Mouse (Mus musculus) testis, adult 2 months (tissue): ENCODE measurements around the gene Igflr1. TPM values are rescaled to one million over a fixed set of nuclear protein-coding genes. Genes with fewer than 3 reads are reported as not detected.

Source experiments
- H3K27ac ChIP-seq: fragments of 200-500 bp; 2 replicates; pipeline ENCODE4 v1.5.1; 2012; ENCODE audit warnings: low read depth, low read length; ENCODE audit not compliant: control insufficient read depth, insufficient read depth
- H3K27me3 ChIP-seq: fragments of 200-500 bp; 2 replicates; pipeline ENCODE4 v1.6.1; 2012; ENCODE audit warnings: mild to moderate bottlenecking, low read length, moderate library complexity; ENCODE audit not compliant: control insufficient read depth, insufficient read depth
- H3K36me3 ChIP-seq: fragments of 200-500 bp; 2 replicates; pipeline ENCODE4 v1.6.1; 2012; ENCODE audit warnings: mild to moderate bottlenecking, low read length; ENCODE audit not compliant: control insufficient read depth, insufficient read depth
- H3K4me1 ChIP-seq: fragments of 200-500 bp; 2 replicates; pipeline ENCODE4 v1.6.1; 2012; ENCODE audit warnings: low read length; ENCODE audit not compliant: control insufficient read depth, insufficient read depth
- H3K4me3 ChIP-seq: fragments of 200-500 bp; 2 replicates; pipeline ENCODE4 v1.5.1; 2012; ENCODE audit warnings: low read depth, mild to moderate bottlenecking, low read length, moderate library complexity, mixed read lengths; ENCODE audit not compliant: control insufficient read depth
- CTCF ChIP-seq: fragments of 200-500 bp; IDR thresholded peaks from 2 replicates; pipeline ENCODE4 v1.5.1; 2012; ENCODE audit warnings: low read depth, mild to moderate bottlenecking, inconsistent platforms, low read length, moderate library complexity; ENCODE audit not compliant: control insufficient read depth, insufficient read depth, insufficient replicate concordance
- POLR2A ChIP-seq: fragments of 200-500 bp; IDR thresholded peaks from 2 replicates; pipeline ENCODE4 v1.6.1; 2012; ENCODE audit warnings: low read depth, mild to moderate bottlenecking, inconsistent platforms, low read length, moderate library complexity; ENCODE audit not compliant: control insufficient read depth
- polyA plus RNA-seq: library from polyadenylated mRNA; depleted of rRNA; stranded (reverse); fragments of >200 nt; gene quantifications from 2 replicates; pipeline ENCODE4 v1.2.3, GENCODE M21; 2012

The Igflr1 gene
- polyA plus RNA-seq, 1 experiment, result 0.80 TPM

DNA sequence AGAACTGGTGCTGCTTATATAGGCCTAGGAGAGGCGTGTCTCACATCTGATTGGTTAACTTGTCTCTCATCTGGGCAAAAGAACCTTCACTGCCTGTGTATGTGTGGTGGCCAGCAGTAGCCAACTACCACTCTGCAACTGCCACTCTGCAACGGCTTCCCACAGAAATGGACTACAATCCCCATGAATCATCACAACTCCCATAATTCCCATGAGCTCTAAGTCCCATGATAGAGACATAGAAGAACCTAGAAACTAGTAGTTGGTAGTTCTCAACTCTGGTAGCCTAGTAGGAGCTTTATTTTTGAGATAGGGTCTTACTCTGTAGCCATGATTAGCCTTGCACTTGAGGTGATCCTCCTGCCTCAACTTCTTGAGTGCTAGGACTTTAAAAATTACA lies 15.3 kb upstream of the Igflr1 start:
- Histone ChIP-seq H3K27me3 (no peaks in the 10 kb centered on the region), H3K27ac (no peak overlapping the region), H3K4me3 (no peak overlapping the region), H3K4me1 (peaks cover 18% of the 10 kb centered on the region), H3K36me3 (no peaks in the 10 kb centered on the region)
- TF ChIP-seq CTCF (no peak), POLR2A (no peak)

DNA sequence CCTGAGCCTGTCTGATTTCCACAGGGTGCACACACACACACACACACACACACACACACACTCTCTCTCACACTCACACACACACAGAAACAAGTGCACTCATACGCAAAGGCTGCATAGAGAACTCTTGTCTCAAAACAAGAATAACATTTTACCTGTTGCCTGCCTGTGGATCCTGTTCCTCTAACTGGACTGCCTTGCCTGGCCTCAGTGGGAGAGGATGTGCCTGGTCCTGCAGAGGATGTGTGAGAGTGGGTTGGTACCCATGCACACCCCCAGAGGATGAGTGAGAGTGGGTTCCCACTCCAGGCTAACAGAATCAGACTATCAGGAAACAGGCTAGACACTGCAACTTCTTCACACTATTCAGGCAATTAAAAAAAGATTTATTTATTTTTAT lies 14.6 kb upstream of the Igflr1 start:
- Histone ChIP-seq H3K36me3 (no peaks in the 10 kb centered on the region), H3K27ac (no peak overlapping the region), H3K4me1 (peaks cover 20% of the 10 kb centered on the region), H3K4me3 (peak overlapping the region; percentile 31; the same call in 1 of the 2 replicates), H3K27me3 (no peaks in the 10 kb centered on the region)
- no peak for TF ChIP-seq POLR2A
- no peak for TF ChIP-seq CTCF

GRCm38 (mm10) chr7:30551445-30552101 lies 13.7 kb upstream of the Igflr1 start:
- TF ChIP-seq POLR2A (no peak), CTCF (no peak)
- no peaks in the 10 kb centered on the region for H3K27me3 ChIP-seq
- H3K4me1 ChIP-seq, result peaks cover 21% of the 10 kb centered on the region
- no peaks in the 10 kb centered on the region for H3K36me3 ChIP-seq
- H3K27ac ChIP-seq, result peak overlapping the region; percentile 100
- H3K4me3 ChIP-seq, result peak overlapping the region; percentile 100

DNA sequence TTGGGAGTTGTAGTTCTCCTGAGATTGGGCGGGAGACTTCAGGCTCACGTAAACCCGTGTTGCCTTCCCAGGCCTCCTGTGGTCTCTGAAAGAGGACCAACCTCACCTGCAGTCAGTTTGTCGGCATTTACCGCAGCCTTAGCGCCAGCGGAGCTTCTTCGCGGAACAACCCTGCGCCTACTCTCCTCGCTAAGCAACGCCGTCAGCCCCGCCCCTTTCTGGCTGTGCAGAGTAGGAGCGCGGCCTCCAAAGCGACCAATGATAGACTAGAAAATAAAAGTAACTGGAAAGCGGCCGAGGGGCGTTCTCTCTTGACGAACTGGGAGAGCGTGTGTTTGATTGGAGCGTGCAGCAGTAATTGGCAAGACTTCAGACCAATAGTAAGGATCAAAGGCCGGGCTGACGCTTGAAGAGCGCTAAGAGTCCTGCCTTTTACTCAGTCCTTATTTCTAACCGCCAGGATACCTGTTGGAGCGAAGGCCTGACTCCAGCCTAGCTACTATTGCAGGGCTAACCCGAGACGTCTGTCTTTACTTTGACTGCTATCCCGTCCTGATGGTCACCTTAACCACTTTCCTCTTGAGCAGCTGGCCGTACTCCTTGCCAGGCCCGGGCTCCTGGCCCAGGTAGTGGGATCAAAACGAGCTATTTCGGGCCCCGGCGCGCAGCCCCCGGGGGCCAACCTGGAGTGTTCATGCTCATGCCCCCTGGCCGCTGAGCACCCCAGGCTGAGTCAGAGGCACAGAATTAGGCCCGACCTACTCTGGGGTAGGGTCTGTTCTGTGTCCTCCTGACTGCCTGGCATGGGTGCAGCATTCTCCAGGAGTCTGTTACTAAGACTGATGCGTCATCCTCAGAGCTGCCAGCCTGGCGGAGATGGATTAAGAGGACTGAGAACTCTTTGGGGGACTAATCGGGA lies 12.9 kb upstream of the Igflr1 start, which contains the start of the genes Hspb6 and Proser3:
Gene Hspb6, plus strand, starts transcription at position 77 of the 919 bp plus-strand sequence.
Gene Proser3, minus strand, starts transcription at position 198 of the 919 bp plus-strand sequence.
- no peaks in the 10 kb centered on the region; the same call in 1 of the 2 replicates for H3K36me3 ChIP-seq
- peaks cover 21% of the 10 kb centered on the region for H3K4me1 ChIP-seq
- H3K4me3 ChIP-seq, result peak within 1 kb of the TSS; percentile 100
- H3K27ac ChIP-seq, result peak within 1 kb of the TSS; percentile 100
- TF ChIP-seq POLR2A (peak; percentile 66), CTCF (no peak; the same call in 1 of the 2 replicates)
- H3K27me3 ChIP-seq, result no peaks in the 10 kb centered on the region

DNA sequence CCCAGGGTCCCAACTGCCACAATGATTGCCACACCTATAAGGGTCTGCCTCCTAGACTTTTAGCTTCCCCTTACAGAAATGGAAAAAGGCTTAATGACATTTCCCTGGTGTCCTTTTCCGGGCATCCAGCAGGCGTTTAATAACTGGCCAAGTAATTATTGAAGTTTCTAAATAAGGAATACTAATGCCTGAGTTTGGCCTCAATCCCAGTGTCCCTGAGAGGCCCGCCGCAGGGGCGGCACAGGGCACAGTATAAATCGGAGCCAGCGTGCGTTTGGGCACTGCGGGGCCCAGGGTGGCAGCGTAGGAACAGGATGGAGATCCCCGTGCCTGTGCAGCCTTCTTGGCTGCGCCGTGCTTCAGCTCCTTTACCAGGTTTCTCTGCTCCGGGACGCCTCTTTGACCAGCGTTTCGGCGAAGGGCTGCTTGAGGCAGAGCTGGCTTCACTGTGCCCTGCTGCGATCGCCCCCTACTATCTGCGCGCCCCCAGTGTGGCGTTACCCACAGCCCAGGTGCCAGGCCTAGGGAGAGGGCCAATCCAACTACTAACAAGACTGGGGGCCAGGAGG lies 12.1 kb upstream of the Igflr1 start:
- Histone ChIP-seq H3K27ac (peak overlapping the region; percentile 100), H3K4me1 (peaks cover 25% of the 10 kb centered on the region), H3K36me3 (no peaks in the 10 kb centered on the region; the same call in 1 of the 2 replicates), H3K27me3 (no peaks in the 10 kb centered on the region), H3K4me3 (peak overlapping the region; percentile 100)
- TF ChIP-seq POLR2A (no peak), CTCF (no peak)

GRCm38 (mm10) chr7:30553810-30554584 lies 11.2 kb upstream of the Igflr1 start:
- Histone ChIP-seq H3K27me3 (no peaks in the 10 kb centered on the region), H3K4me3 (peak overlapping the region; percentile 100), H3K4me1 (peaks cover 28% of the 10 kb centered on the region), H3K36me3 (no peaks in the 10 kb centered on the region; the same call in 1 of the 2 replicates), H3K27ac (peak overlapping the region; percentile 41; the same call in 1 of the 2 replicates)
- TF ChIP-seq CTCF (0 out of 2 replicates have a peak, but pooled peaks have one; percentile 11), POLR2A (no peak)
